ENCODE assay signal across 8 mouse cellular contexts in genomic region chr16:13903488-13903887, GRCm38 (mm10). TPM values are rescaled to one million over a fixed set of nuclear protein-coding genes. Genes with fewer than 3 reads are reported as not detected.
A peak's percentile ranks its signal among the peaks of the same experiment; 100 is the strongest.
DNase-seq lines count a peak whose midpoint lies in the region; ATAC-seq and TF ChIP-seq lines count a peak whose summit lies in the region.

No protein-coding gene starts in this region.

- H3K4me2 ChIP-seq in heart, embryonic 13.5 days = peak overlapping the region; percentile 84
- H3K4me2 ChIP-seq in heart, embryonic 16.5 days (ENCODE audit: low read depth, low read length) = peak overlapping the region; percentile 74
- H3K4me2 ChIP-seq in midbrain, postnatal 0 days (ENCODE audit: low read depth, low read length, poor library complexity, severe bottlenecking) = peak overlapping the region; percentile 74

- H3K27ac ChIP-seq in heart, embryonic 13.5 days (replicated peaks) = peak overlapping the region; percentile 88
- H3K27ac ChIP-seq in brown adipose tissue, adult 24 weeks (replicated peaks; ENCODE audit: low read depth, low read length) = peak overlapping the region; percentile 91
- peak overlapping the region; percentile 84 for H3K27ac ChIP-seq in heart, embryonic 16.5 days (ENCODE audit: low read length)
- peak overlapping the region; percentile 87 for H3K27ac ChIP-seq in midbrain, postnatal 0 days (ENCODE audit: low read depth, low read length)

- DNase-seq in heart, postnatal 14 days = no peak
- peak; percentile 79 for DNase-seq in liver
- DNase-seq in midbrain, postnatal 0 days (ENCODE audit: low spot score) = peak; percentile 94
- DNase-seq in adrenal gland, adult 8-10 months = no peak

- no peaks in the 10 kb centered on the region for H3K9me3 ChIP-seq in heart, embryonic 13.5 days
- H3K9me3 ChIP-seq in E14TG2a.4 (ENCODE audit: low read length) = no peaks in the 10 kb centered on the region
- no peaks in the 10 kb centered on the region for H3K9me3 ChIP-seq in heart, embryonic 16.5 days (replicated peaks; ENCODE audit: control insufficient read depth, low read length)
- H3K9me3 ChIP-seq in midbrain, postnatal 0 days (ENCODE audit: low read length) = no peaks in the 10 kb centered on the region

- intact Hi-C loops in heart, postnatal 14 days (cut with DNase I) = loop anchor here (5.0 to 10.0 kb wide), 4 partner anchors 221 to 411 kb away; partner anchors contain the start of genes Fopnl, Marf1 and Nde1

- H3K27me3 ChIP-seq in heart, embryonic 13.5 days (replicated peaks) = no peaks in the 10 kb centered on the region
- no peaks in the 10 kb centered on the region for H3K27me3 ChIP-seq in E14TG2a.4 (ENCODE audit: insufficient read depth, low read length)
- no peaks in the 10 kb centered on the region for H3K27me3 ChIP-seq in heart, embryonic 16.5 days (ENCODE audit: control insufficient read depth, insufficient read depth, low read length)
- H3K27me3 ChIP-seq in midbrain, postnatal 0 days (ENCODE audit: insufficient read depth, low read length) = no peaks in the 10 kb centered on the region

- WGBS in heart, embryonic 13.5 days = 6% methylated on average over 8 of the region's 8 CpGs
- 6% methylated on average over 8 of the region's 8 CpGs for WGBS in heart, embryonic 16.5 days
- 5% methylated on average over 8 of the region's 8 CpGs for WGBS in midbrain, postnatal 0 days

- H3K4me1 ChIP-seq in heart, embryonic 13.5 days = peaks cover 18% of the 10 kb centered on the region
- H3K4me1 ChIP-seq in E14TG2a.4 (replicated peaks; ENCODE audit: low read depth, low read length) = peaks cover 27% of the 10 kb centered on the region
- H3K4me1 ChIP-seq in brown adipose tissue, adult 24 weeks (ENCODE audit: control insufficient read depth, insufficient read depth, insufficient read length, low read length) = no peaks in the 10 kb centered on the region
- H3K4me1 ChIP-seq in heart, embryonic 16.5 days (ENCODE audit: control insufficient read depth, insufficient read depth, low read length) = peaks cover 11% of the 10 kb centered on the region
- peaks cover 6% of the 10 kb centered on the region; the same call in 1 of the 2 replicates for H3K4me1 ChIP-seq in midbrain, postnatal 0 days (ENCODE audit: insufficient read depth, low read length)

- H3K9ac ChIP-seq in heart, embryonic 13.5 days = peak overlapping the region; percentile 96
- H3K9ac ChIP-seq in heart, embryonic 16.5 days (ENCODE audit: low read length) = peak overlapping the region; percentile 92
- peak overlapping the region; percentile 79 for H3K9ac ChIP-seq in midbrain, postnatal 0 days (replicated peaks; ENCODE audit: low read length, poor library complexity, severe bottlenecking)

- H3K36me3 ChIP-seq in heart, embryonic 13.5 days = no peaks in the 10 kb centered on the region
- H3K36me3 ChIP-seq in E14TG2a.4 (ENCODE audit: insufficient read depth, low read length) = peaks cover 8% of the 10 kb centered on the region
- no peaks in the 10 kb centered on the region for H3K36me3 ChIP-seq in heart, embryonic 16.5 days (ENCODE audit: control insufficient read depth, insufficient read depth)
- no peaks in the 10 kb centered on the region for H3K36me3 ChIP-seq in midbrain, postnatal 0 days (ENCODE audit: insufficient read depth, low read length)

- ATAC-seq in heart, embryonic 13.5 days (ENCODE audit: extremely low read depth, insufficient number of reproducible peaks, low FRiP score, low TSS enrichment) = peak; percentile 37; the same call in 1 of the 2 replicates
- peak; percentile 81 for ATAC-seq in heart, embryonic 16.5 days (replicated peaks; ENCODE audit: extremely low read depth, insufficient read depth, low FRiP score)
- peak; percentile 91 for ATAC-seq in midbrain, postnatal 0 days (ENCODE audit: low FRiP score)

- H3K4me3 ChIP-seq in heart, embryonic 13.5 days = peak overlapping the region; percentile 99
- peak overlapping the region; percentile 99 for H3K4me3 ChIP-seq in E14TG2a.4 (replicated peaks; ENCODE audit: low read length)
- H3K4me3 ChIP-seq in brown adipose tissue, adult 24 weeks (ENCODE audit: insufficient read depth, low read depth, low read length) = peak overlapping the region; percentile 96
- peak overlapping the region; percentile 78 for H3K4me3 ChIP-seq in heart, embryonic 16.5 days (ENCODE audit: low read length)
- H3K4me3 ChIP-seq in midbrain, postnatal 0 days (ENCODE audit: low read depth, low read length) = peak overlapping the region; percentile 97

- peak; percentile 55 for TF ChIP-seq CTCF in E14TG2a.4 (conservative IDR thresholded peaks at IDR 0.05; ENCODE audit: low read length)
- TF ChIP-seq CTCF in midbrain, postnatal 0 days (IDR thresholded peaks at IDR 0.05) = peak; percentile 84

RNA-seq across cellular contexts. Expression of gene Mpv17l, which starts 0.5 kb away (rescaled TPM):
- 2.7 and 3.3 TPM in 2 replicates for polyA plus RNA-seq in heart, embryonic 13.5 days (2015; fragmentation: Nextera tagmentation; extraction: Ambion mirVana)
- under 1 TPM; 0.59 to 0.79 TPM for total RNA-seq in heart, postnatal 14 days (2021)
- polyA plus RNA-seq in brown adipose tissue, adult 24 weeks (2012; ENCODE audit: insufficient read depth, insufficient read length, missing spikeins) = 2.3 and 6.7 TPM in 2 replicates
- 1.7 and 2.3 TPM in 2 replicates for polyA plus RNA-seq in heart, embryonic 16.5 days (2015; fragmentation: Nextera tagmentation; extraction: Ambion mirVana)
- total RNA-seq in midbrain, postnatal 0 days (2014; rRNA removed) = 53.9 and 58.3 TPM in 2 replicates
- polyA plus RNA-seq in midbrain, postnatal 0 days (2015; fragmentation: Nextera tagmentation; extraction: Ambion mirVana) = 50.9 and 52.8 TPM in 2 replicates
- 10 to 100 TPM; 12.4 to 21.4 (median 16.7) TPM for total RNA-seq in adrenal gland, adult 8-10 months (2022)

RNA-seq across cellular contexts. Expression of gene Pdxdc1, which starts 0.6 kb away (rescaled TPM):
- polyA plus RNA-seq in heart, embryonic 13.5 days (2015; fragmentation: Nextera tagmentation; extraction: Ambion mirVana) = 62.3 and 65.5 TPM in 2 replicates
- 10 to 100 TPM; 69.7 to 72.4 TPM for total RNA-seq in heart, postnatal 14 days (2021)
- polyA plus RNA-seq in brown adipose tissue, adult 24 weeks (2012; ENCODE audit: insufficient read depth, insufficient read length, missing spikeins) = 96.7 and 119 TPM in 2 replicates
- polyA plus RNA-seq in heart, embryonic 16.5 days (2015; fragmentation: Nextera tagmentation; extraction: Ambion mirVana) = 58.1 and 65.8 TPM in 2 replicates
- 77.1 and 86.5 TPM in 2 replicates for total RNA-seq in midbrain, postnatal 0 days (2014; rRNA removed)
- 59.6 and 65.8 TPM in 2 replicates for polyA plus RNA-seq in midbrain, postnatal 0 days (2015; fragmentation: Nextera tagmentation; extraction: Ambion mirVana)
- total RNA-seq in adrenal gland, adult 8-10 months (2022) = 100 to 1,000 TPM in 1 of 4 experiments, 10 to 100 TPM in 3; 86.7 to 107 (median 95.7) TPM

Comparison
In these comparisons a context has a peak if more than half of its experiments do, and no peak if none do; other contexts are left out.
1. ATAC-seq: peak in every context shown above with its lines; median percentile 91 in midbrain, postnatal 0 days; 81 in heart, embryonic 16.5 days; 37 in heart, embryonic 13.5 days.
2. DNase-seq: peak in liver (single experiment) and midbrain, postnatal 0 days (single experiment); none in heart, postnatal 14 days (0 of 2) and adrenal gland, adult 8-10 months (single experiment).
3. Peak in every context shown above with its lines, with median percentiles within 50 percentile points of each other: H3K27ac ChIP-seq, H3K4me2 ChIP-seq, H3K4me3 ChIP-seq and H3K9ac ChIP-seq.